Mouse (Mus musculus) T-cell, adult 2 months (primary cell): ENCODE results near the gene Aldh1l1.
"Not testable (repeated sequence)": the region's sequence is repeated elsewhere in the genome, so short reads cannot be mapped to it uniquely, and the experiment has no call there.

Source experiments
- DNase-seq: peaks from one replicate; pipeline ENCODE4 v3.0.0; 2022; ENCODE audit warnings: low spot score

The Aldh1l1 gene

DNA sequence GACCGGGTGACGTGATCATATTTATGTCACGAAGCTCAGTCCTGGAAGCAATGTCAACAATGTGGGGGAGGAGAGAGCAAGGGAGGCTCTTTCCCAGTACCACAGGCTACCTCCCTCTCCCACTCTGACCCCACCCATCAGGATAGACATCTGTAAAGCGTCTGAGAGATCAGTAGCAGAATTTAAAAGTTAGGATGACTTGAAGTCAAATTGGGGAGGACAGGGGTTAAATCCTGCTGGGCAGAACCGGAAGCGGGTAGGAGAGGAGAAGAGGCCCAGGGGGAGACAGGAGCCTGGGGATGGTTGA lies 135.3 kb downstream of the Aldh1l1 start:
- no peak for DNase-seq

DNA sequence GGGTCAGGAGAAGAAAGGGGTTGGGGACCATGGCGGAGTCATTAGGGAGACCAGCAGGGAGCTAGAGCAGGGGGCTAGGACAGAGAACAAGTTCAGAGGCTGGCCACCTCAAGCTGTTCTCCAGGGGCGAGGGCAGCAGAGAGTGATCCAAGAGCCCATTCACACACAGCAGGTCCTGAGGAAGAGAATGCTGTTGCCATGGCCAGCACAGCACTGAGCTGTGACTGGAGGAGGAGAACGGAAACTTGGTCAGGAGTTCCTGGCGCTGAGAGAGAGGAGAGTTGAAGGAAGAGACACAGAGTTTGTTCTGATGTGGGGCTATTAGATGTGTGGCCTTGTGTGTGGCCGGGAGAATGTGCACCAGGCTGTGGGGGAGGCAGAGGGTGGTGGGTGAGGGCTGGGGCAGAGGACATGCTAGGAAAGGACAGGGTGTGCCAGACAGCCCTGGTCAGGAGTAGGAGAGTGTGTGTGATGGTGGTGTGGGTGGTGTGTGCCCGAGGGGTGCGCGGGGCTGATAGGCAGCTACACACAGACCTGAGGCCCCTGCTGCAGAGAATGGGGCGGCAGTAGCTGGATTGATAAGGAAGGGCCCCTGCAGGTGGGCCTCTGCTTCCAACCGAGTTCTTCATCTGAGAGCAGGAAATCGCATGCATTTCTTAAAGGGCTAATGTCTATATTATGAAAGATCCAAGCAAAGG lies 136.7 kb downstream of the Aldh1l1 start:
- no peak for DNase-seq

DNA sequence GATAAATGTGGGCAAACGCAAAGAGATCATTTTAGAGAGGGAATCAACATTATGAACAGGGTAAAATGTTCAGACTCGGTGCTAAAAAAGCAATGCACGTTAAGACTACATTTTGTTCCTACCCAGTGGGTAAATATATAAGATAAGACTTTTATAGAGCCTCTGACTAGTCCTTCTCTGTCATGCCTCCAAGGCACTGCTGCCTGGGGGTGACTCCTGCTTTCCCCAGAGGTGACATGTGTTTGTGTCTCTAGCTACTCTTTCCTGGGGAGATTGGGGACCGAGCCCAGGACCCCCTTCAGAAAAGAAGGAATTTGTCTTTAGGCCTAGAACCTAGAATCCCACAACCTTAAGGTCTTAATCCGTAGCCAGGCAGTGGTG lies 137.2 kb downstream of the Aldh1l1 start:
- DNase-seq: no peak

DNA sequence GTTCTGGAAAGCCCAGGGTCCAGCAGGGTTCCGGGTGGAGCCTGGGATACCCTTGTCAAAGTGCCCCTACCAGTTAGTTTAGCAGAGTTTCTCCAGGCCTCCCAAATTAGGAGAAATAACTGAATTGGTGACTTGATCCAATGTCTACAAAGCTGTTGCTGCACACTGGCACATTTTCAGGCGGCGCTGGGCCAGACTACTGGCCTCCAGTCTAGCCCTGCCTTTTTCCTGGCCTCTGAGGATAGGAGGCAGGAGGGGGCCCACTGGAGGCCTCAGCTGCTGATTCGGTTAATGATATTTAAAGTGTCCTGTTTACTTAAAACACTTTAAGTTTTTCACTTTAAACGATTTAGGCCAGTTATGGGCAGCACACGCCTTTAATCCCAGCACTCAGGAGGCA lies 138.0 kb downstream of the Aldh1l1 start:
- DNase-seq: no peak

DNA sequence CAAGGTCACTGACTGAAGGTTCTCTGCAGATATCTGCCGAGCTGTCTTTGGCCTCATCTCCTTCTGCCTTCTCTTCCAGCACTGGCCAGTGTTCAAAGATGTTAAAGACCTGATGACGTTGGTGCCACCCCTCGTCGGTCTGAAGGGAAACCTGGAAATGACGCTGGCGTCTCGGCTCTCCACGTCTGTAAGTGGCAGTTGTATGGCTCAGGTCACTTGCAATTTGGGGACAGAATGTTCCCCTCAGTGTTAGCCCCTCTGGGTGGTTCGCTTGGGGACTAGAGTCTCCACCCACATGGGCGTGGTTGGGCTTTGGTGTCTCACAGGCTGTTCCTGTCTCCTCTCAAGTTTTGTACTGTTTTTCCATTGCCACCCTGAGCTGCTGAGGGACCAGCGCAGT lies 138.5 kb downstream of the Aldh1l1 start:
- no peak for DNase-seq

DNA sequence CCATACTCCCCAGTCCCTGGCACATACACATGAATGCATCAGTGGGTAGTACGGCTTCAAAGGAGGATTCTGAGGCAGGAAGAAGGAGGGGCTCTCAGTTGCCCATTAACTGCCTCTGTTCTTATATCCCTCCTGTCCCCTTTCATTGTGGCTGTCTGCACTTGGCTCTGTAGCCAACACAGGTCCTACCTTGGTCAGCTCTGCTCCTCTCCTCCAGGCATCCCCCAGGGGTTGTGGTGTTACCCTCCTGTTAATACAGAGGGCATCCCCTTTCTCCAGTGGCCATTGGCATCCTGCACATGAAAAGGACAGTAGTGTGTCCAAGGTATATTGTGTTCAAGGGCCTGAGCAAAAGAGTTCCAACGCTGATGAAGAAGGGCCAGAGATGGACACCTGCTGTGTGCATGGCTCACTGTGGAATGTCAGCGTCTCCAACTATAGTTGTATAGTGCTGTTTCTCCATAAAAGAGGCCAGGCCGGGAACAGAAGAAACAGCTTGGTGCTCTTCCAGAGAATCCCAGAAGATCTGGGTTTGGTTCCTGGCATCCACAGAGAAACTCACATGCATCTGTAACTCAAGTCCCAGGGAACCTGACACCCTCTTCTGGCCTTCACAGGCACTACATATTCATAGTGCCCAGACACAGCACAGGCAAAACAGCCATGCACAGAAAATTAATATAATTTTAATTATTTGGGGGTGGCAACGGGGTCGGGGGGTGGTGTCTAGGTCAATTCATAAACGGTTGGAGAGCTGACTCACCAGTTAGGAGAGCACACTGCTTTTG lies 139.2 kb downstream of the Aldh1l1 start:
- no peak for DNase-seq

DNA sequence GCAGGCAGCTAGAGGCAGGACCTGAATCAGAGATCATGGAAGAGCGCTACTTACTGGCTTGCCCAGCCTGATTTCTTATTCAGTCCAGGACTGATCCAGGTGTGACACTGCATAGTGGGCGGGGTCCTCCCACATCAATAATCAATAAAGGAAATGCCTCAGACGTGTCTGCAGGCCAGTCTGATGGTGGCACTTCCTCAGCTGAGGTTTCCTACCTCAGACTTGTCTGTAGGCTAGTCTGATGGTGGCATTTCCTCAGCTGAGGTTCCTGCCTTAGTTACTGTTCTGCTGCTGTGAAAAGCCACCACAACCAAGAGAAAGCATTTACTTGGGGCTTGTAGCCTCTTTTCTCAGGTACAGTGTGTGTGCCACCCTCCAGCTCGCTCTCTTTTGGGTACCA lies 141.3 kb downstream of the Aldh1l1 start:
- DNase-seq: peak; percentile 62

DNA sequence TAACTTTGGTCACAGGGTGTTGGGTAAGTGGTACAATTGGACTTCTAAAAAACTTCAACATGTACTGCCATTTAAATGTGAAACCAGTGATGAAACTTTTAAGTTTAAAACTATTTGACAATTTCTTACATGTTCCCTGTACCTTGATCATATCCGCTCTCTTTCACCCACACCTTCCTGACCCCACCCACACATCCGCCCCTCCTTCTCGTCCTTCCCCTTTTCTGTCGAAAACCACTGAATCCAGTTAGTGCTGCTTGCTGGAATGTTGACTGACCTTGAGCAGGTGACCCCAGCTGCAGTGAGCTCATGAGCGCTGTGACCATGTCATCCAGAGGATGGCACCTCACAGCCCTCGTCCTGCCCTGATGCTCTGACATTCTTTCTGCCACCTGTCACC lies 143.3 kb downstream of the Aldh1l1 start:
- no peak for DNase-seq

DNA sequence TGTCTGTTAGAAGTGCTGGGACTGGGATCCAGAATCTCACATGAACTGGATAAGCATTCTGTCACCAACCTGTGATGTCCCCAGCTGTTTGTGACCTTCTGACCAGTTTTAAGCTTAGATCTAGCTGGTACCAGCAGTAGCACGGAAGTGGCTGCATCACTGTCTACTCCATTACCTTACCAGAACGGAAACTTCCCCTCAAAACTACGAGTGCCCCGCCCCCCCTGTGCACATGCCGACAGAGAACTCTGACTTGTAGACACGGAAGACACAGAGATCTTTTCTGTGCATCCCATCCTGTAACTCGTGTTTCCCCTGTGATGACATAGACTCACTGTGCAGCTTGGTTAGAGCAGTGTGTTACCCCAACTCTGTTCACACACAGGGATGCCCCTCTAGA lies 144.2 kb downstream of the Aldh1l1 start:
- peak; percentile 31 for DNase-seq

DNA sequence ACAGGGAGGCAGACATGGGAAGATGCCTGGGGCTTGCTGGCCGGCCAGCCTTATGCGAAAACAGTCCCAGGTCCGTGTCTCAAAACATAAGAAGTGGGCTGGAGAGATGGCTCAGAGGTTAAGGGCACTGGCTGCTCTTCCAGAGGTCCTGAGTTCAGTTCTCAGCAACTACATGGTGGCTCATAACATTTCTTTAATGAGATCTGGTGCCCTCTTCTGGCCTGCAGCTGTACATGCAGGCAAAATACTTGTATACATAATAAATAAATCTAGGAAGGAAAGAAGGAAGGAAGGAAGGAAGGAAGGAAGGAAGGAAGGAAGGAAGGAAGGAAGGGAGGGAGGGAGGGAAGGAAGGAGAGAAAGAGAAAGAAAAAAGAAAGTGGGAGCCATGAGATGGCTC lies 146.3 kb downstream of the Aldh1l1 start:
- DNase-seq: not testable (repeated sequence)

DNA sequence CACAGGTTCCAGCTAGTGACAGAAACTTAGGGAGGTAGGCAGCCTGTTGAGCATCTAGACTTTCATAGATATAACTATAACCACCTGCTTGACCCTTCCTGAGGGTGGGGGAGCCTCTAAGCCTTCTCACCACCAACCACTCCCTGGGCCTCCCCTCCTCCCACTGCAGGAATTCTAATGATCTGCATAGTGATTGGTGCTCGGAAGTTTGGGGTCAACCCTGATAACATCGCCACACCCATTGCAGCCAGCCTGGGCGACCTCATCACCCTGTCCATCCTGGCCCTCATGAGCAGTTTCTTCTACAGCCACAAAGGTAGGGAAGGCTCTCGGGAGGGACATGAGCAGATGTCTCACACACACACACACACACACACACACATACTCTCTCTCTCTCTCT lies 148.9 kb downstream of the Aldh1l1 start:
- no peak for DNase-seq

DNA sequence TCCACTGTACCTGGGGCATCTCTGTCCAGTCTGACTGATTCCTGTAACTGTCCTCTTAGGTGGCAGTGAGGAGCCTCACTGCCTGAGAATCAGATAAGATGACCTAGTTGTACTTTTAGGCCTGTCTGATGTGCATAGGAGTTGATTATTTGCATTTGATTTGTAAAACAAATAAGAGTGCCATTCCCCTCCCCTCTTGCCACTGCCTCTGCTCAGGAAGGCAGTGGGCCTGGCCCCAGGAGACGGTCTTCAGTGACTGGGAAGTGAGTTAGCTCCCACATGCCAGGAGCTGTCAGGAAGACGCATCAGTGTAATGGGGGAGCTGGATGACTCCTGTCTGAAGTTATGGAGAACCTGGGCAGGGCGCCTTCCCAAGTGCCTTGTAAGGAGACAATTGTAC lies 149.4 kb downstream of the Aldh1l1 start:
- no peak for DNase-seq

DNA sequence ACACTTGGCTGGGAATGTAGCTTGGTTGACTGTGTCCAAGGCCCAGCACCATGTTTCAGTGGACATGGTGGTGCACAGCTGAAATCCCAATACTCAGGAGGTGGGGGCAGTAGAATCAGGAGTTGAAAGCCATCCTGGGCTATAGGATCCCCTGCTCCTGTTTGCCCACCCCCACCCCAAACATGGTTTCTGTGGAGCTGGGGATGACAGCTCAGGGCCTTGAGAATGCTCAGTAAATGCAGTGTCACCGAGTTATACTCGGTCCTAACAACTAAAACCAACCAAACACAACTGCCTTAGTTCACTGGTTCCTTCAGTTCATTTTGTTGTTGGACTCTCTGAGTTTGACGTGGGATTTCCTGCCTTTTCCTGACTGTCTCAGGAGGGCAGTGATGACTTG lies 156.8 kb downstream of the Aldh1l1 start:
- DNase-seq: no peak

DNA sequence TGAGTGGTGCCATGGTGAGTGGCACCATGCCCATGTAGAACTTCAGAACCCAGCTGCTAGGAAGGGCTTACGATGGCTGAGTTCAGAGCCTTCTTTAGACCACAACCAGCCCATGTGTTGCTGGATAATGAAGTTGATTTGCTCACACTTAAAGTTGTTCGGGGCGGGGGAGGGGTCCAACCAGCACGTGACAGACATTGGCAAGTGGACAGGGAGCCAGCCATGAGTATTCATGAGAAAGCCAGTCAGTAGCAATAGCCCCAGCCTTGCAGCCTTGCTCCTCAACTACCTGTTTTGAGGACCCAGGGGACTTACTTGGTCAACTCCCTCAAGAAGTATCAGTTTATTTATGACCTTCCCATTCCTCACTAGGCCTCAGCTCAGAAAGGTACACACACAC lies 158.7 kb downstream of the Aldh1l1 start:
- no peak for DNase-seq

DNA sequence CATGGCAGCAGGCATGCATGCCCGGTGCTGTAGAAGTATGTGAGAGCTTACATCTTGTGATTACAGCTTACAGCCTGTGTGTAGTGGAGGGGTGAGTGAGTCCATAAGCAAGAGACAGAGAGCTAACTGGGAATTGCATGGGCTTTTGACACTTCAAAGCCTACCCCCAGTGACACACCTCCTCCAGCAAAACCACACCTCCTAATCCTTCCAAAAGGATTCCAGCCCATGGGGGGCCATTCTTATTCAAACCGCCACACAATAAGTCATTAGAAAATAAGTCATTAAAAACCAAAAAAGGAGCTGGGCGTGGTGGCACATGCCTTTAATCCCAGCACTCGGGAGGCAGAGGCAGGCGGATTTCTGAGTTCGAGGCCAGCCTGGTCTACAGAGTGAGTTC lies 162.2 kb downstream of the Aldh1l1 start:
- no peak for DNase-seq

DNA sequence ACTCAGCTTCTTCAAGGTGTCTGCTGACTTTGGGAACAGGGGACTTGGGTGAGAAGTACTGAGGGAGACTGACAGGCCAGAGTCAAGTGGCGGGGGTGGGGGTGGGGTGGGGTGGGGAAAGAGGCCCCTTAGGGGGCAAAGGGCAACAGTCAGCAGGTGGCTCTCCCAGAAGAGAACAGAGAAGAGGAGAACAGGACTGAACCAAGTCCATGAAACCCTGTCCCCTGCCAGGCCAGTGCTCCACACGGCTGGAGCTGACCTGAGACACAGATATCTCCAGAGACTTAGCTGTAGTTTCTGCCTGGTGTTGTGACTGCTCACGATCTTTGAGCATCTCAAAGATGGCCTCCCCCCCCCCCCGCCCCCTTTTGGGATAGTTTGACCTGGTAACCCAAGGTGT lies 163.1 kb downstream of the Aldh1l1 start:
- DNase-seq: no peak
